Comparison of ENCODE assay signal across 8 mouse cellular contexts in genomic region chr13:114838535-114838990, GRCm38 (mm10). TPM values are rescaled to one million over a fixed set of nuclear protein-coding genes. Genes with fewer than 3 reads are reported as not detected.
A peak's percentile ranks its signal among the peaks of the same experiment; 100 is the strongest.
DNase-seq lines count a peak whose midpoint lies in the region; ATAC-seq and TF ChIP-seq lines count a peak whose summit lies in the region.

No protein-coding gene starts in this region.

- WGBS in intestine, embryonic 15.5 days: 64% methylated on average over 5 of the region's 5 CpGs
- 39% methylated on average over 5 of the region's 5 CpGs for WGBS in stomach, postnatal 0 days

- TF ChIP-seq EP300 in stomach, postnatal 0 days (optimal IDR thresholded peaks at IDR 0.05): no peak

- no peaks in the 10 kb centered on the region for H3K9me3 ChIP-seq in intestine, embryonic 15.5 days
- H3K9me3 ChIP-seq in stomach, postnatal 0 days (ENCODE audit: control insufficient read depth, low read length): no peaks in the 10 kb centered on the region

- no peak for TF ChIP-seq CTCF in stomach, postnatal 0 days (IDR thresholded peaks at IDR 0.05; ENCODE audit: low read depth)

- ATAC-seq in intestine, embryonic 15.5 days: peak; percentile 69
- ATAC-seq in stomach, postnatal 0 days (ENCODE audit: low FRiP score, low TSS enrichment): peak; percentile 59; the same call in 1 of the 2 replicates

- no peak overlapping the region for H3K9ac ChIP-seq in intestine, embryonic 15.5 days
- H3K9ac ChIP-seq in stomach, postnatal 0 days (ENCODE audit: low read length): no peak overlapping the region

- no peak overlapping the region for H3K4me3 ChIP-seq in intestine, embryonic 15.5 days (replicated peaks)
- no peak overlapping the region for H3K4me3 ChIP-seq in stomach, postnatal 0 days (ENCODE audit: low read depth, low read length)

- peak overlapping the region; percentile 51 for H3K27ac ChIP-seq in intestine, embryonic 15.5 days
- H3K27ac ChIP-seq in stomach, postnatal 0 days (replicated peaks): peak overlapping the region; percentile 73

- H3K36me3 ChIP-seq in intestine, embryonic 15.5 days: 0 out of 2 replicates have a peak, but pooled peaks cover 3% of the 10 kb centered on the region
- H3K36me3 ChIP-seq in stomach, postnatal 0 days (ENCODE audit: control insufficient read depth, insufficient read depth, low read length): no peaks in the 10 kb centered on the region

- DNase-seq in adrenal gland, adult 2 months: peak; percentile 85
- DNase-seq in cerebellum, postnatal 25 days: peak; percentile 88 to 95
- DNase-seq in gonadal fat pad, adult 2 months (ENCODE audit: low read depth): peak; percentile 80
- DNase-seq in left cerebral cortex, adult 18-20 months (ENCODE audit: low spot score in 2 of 2): peak; percentile 43 to 57
- peak; percentile 79 for DNase-seq in lung, postnatal 14 days
- peak; percentile 45 for DNase-seq in stomach, postnatal 0 days (ENCODE audit: low spot score)
- DNase-seq in natural killer cell, adult 2 months (ENCODE audit: low spot score in 2 of 2): no peak

- H3K4me2 ChIP-seq in intestine, embryonic 15.5 days (replicated peaks): no peak overlapping the region
- H3K4me2 ChIP-seq in stomach, postnatal 0 days (replicated peaks; ENCODE audit: low read depth): no peak overlapping the region

- peaks cover 6% of the 10 kb centered on the region; the same call in 1 of the 2 replicates for H3K4me1 ChIP-seq in intestine, embryonic 15.5 days (replicated peaks)
- H3K4me1 ChIP-seq in stomach, postnatal 0 days (replicated peaks; ENCODE audit: control insufficient read depth, insufficient read depth): 0 out of 2 replicates have a peak, but pooled peaks cover 5% of the 10 kb centered on the region

- no peaks in the 10 kb centered on the region for H3K27me3 ChIP-seq in intestine, embryonic 15.5 days (replicated peaks)
- H3K27me3 ChIP-seq in stomach, postnatal 0 days (ENCODE audit: control insufficient read depth, insufficient read depth, low read length): no peaks in the 10 kb centered on the region

RNA-seq across cellular contexts. Expression of gene Mocs2, which starts 20.5 kb away (rescaled TPM):
- 100 to 1,000 TPM; 155 to 161 TPM for total RNA-seq in adrenal gland, adult 2 months (2021)
- polyA plus RNA-seq in adrenal gland, adult 2 months (2012; rRNA removed): 8.0 and 8.9 TPM in 2 replicates
- 34.2 and 47.2 TPM in 2 replicates for polyA plus RNA-seq in gonadal fat pad, adult 2 months (2012; rRNA removed)
- 104 TPM in 2 replicates for polyA plus RNA-seq in intestine, embryonic 15.5 days (2015; fragmentation: Nextera tagmentation; extraction: Ambion mirVana)
- 10 to 100 TPM; 69.4 to 72.0 TPM for total RNA-seq in left cerebral cortex, adult 18-20 months (2021)
- polyA plus RNA-seq in stomach, postnatal 0 days (2015; fragmentation: Nextera tagmentation; extraction: Ambion mirVana): 105 and 109 TPM in 2 replicates

Comparison
In these comparisons a context has a peak if more than half of its experiments do, and no peak if none do; other contexts are left out.
1. DNase-seq: peak in adrenal gland, adult 2 months (single experiment), cerebellum, postnatal 25 days (2 of 2), gonadal fat pad, adult 2 months (single experiment), left cerebral cortex, adult 18-20 months (2 of 2), lung, postnatal 14 days (single experiment) and stomach, postnatal 0 days (single experiment); none in natural killer cell, adult 2 months (0 of 2).